Mouse (Mus musculus): ENCODE data around the gene Pbx1. TPM values are rescaled to one million over a fixed set of nuclear protein-coding genes. Genes with fewer than 3 reads are reported as not detected.

Gene Pbx1
- polyA plus RNA-seq, 1 experiment, result 11.0 TPM

DNA sequence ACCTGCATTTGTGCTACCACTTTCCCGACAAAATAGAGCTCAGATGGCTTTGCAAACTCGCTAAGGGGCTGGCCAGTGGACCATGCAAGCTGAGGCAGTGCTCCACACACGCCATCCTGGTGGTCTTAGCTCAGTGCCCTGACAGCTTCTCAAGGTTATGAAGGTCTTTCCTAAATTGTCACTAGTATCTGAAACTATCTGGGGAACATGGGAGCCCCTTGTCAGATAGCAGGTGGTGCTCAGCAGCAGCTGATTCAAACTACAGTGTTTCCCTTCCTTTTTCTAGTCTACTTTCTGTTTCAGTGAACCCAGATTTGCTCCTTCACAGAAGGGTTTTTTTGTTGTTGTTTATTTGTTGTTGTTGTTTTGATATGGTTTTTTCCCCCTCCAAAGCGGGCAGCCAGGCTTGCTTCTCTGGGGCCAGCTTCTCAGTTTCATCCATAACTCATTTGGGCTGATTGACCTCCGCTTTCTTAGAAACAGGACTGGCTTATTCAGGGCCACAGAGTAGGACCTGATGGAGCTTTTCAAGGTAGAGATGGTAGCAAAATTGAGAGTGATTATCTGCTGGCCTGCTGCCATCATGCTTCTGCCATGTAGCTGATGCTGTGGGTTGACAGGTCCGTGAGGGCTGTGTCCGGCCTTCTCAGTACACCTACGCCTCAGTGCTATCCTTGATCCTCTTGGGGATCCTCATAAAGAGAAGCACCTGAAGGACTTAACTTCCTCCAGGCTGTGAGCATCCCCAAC lies 141.7 kb downstream of the Pbx1 start:
- no peak overlapping the region for H3K4me3 ChIP-seq (ENCODE audit: low read depth, low read length)
- 90% methylated on average over 8 of the region's 8 CpGs for WGBS
- H3K36me3 ChIP-seq (ENCODE audit: control insufficient read depth, insufficient read depth, low read length), result no peaks in the 10 kb centered on the region
- H3K27me3 ChIP-seq (ENCODE audit: control insufficient read depth, insufficient read depth, low read length), result no peaks in the 10 kb centered on the region
- no peak overlapping the region for H3K27ac ChIP-seq (ENCODE audit: insufficient read depth, low read depth, low read length)
- peaks cover 28% of the 10 kb centered on the region for H3K4me1 ChIP-seq (ENCODE audit: control insufficient read depth, insufficient read depth, insufficient read length, low read length)
- TF ChIP-seq POLR2A (IDR thresholded peaks at IDR 0.05; ENCODE audit: low read depth, low read length), result no peak
- TF ChIP-seq CTCF (IDR thresholded peaks at IDR 0.05; ENCODE audit: extremely low read depth, insufficient read length, insufficient replicate concordance, low read depth, low read length), result no peak

DNA sequence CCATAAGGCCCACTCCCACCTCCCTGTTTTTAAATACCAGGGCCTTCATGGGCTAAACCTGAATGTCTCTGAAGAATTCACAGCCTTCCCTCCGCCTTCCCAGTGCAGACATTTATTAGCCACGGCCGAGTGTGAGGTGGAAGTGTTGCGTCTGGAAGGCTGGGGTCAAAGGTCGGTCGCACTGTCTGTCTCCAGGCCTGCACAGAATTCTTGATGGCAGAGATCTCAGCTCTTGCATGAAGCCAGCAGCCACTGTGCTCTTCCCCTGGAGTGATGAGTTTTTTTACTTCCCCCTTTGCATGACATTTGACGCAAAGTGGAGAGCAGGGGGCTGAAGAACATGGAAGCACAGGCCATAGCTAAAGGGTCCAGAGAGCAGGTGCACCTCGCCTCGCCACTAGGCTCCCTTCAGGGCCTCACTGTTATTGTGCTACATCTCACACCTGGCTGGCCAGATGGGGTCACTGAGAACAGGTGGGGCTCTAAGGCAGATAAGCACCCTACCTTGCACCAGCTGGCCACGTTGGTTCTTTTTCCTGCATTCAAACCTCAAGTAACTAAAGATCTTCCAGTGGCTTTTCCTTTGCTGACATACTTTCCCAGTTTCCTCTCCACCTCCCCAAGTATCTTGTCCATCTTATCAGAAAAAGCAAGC lies 143.1 kb downstream of the Pbx1 start:
- no peak for TF ChIP-seq CTCF (IDR thresholded peaks at IDR 0.05; ENCODE audit: extremely low read depth, insufficient read length, insufficient replicate concordance, low read depth, low read length)
- TF ChIP-seq POLR2A (IDR thresholded peaks at IDR 0.05; ENCODE audit: low read depth, low read length), result no peak
- no peak overlapping the region for H3K27ac ChIP-seq (ENCODE audit: insufficient read depth, low read depth, low read length)
- H3K4me1 ChIP-seq (ENCODE audit: control insufficient read depth, insufficient read depth, insufficient read length, low read length), result peaks cover 28% of the 10 kb centered on the region
- no peak overlapping the region for H3K4me3 ChIP-seq (ENCODE audit: low read depth, low read length)
- H3K27me3 ChIP-seq (ENCODE audit: control insufficient read depth, insufficient read depth, low read length), result no peaks in the 10 kb centered on the region
- WGBS, result 28% methylated on average over 10 of the region's 10 CpGs
- no peaks in the 10 kb centered on the region for H3K36me3 ChIP-seq (ENCODE audit: control insufficient read depth, insufficient read depth, low read length)

DNA sequence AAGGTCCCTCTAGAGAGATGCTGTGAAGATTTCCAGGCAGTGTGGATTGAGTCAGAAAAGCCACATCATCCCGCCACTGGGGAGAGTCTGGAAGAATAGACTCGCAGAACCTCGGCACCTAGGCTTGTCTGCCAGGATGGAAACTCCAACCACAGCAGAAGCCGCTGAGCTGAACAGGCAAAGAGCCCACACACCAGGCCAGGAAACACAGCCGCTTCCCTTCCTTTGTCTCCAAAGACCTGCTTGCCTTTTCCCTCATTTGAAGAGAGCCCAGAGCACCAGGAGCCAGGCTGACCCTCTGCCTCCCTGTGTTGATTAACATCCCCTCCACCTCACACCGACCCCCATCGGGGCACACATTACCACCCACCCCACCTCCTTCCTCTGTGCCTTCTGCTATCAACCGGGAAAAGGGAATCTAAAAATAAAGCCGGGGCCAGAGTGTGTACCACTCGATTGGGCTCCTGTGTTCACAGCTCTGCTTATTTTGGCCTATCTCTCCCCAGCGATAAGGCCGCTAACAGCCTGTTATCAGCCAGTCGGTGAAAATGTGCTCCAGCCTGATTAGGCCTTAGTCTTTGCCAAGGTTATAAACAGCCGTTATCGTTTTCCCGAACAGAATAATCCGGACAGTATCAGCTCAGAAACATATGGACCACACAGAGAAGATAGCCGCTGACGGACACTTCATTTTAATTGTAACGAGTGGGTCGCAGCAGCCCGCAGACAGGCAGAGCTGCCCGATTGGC lies 144.1 kb downstream of the Pbx1 start:
- H3K4me1 ChIP-seq (ENCODE audit: control insufficient read depth, insufficient read depth, insufficient read length, low read length), result peaks cover 28% of the 10 kb centered on the region

DNA sequence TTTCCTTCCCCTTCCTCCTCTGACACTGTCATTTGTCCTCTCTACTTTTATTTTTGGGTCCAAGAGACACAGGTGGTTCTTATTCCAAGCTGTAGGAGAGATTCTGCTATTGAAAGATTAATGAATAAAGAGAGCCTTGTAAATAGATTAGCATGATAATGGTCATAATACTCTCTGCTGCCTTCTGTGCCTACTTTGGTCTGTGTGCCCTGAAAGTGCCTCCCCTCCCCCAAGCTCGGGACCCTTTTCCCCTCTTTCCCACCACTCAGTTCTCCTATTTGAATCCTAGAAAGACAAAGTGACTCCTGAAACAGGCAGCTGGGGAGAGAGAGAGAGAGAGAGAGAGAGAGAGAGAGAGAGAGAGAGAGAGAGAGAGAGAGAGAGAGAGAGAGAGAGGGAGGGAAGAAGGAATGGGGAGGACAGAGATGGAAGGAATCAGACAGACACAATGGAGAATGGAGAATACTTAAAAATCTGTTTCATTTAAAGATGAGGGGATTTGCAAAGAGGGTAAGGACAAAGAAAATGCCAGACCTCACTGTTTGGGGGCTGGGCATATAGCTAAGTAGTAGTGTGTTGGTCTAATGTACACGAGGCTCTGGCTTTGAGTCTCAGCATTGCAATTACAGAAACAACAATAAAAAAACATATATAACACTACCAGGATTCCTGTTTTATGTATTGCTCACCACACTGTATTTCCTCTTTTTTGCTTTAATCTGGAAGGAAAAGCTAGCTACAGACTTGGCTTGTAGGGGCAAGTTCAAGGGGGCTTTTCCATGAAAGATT lies 145.0 kb downstream of the Pbx1 start:
- H3K4me1 ChIP-seq (ENCODE audit: control insufficient read depth, insufficient read depth, insufficient read length, low read length), result peaks cover 28% of the 10 kb centered on the region
- TF ChIP-seq CTCF (IDR thresholded peaks at IDR 0.05; ENCODE audit: extremely low read depth, insufficient read length, insufficient replicate concordance, low read depth, low read length) (no peak), POLR2A (IDR thresholded peaks at IDR 0.05; ENCODE audit: low read depth, low read length) (no peak)
- no peak overlapping the region for H3K27ac ChIP-seq (ENCODE audit: insufficient read depth, low read depth, low read length)
- H3K36me3 ChIP-seq (ENCODE audit: control insufficient read depth, insufficient read depth, low read length), result no peaks in the 10 kb centered on the region
- no peak overlapping the region for H3K4me3 ChIP-seq (ENCODE audit: low read depth, low read length)
- no peaks in the 10 kb centered on the region for H3K27me3 ChIP-seq (ENCODE audit: control insufficient read depth, insufficient read depth, low read length)
- 51% methylated on average over 2 of the region's 2 CpGs for WGBS

More for the DNA sequence above, 144.1 kb downstream of the Pbx1 start:
- Histone ChIP-seq H3K27me3 (ENCODE audit: control insufficient read depth, insufficient read depth, low read length) (no peaks in the 10 kb centered on the region), H3K36me3 (ENCODE audit: control insufficient read depth, insufficient read depth, low read length) (no peaks in the 10 kb centered on the region), H3K27ac (ENCODE audit: insufficient read depth, low read depth, low read length) (no peak overlapping the region), H3K4me3 (ENCODE audit: low read depth, low read length) (no peak overlapping the region)
- 21% methylated on average over 23 of the region's 23 CpGs for WGBS
- TF ChIP-seq CTCF (IDR thresholded peaks at IDR 0.05; ENCODE audit: extremely low read depth, insufficient read length, insufficient replicate concordance, low read depth, low read length), result no peak
- TF ChIP-seq POLR2A (IDR thresholded peaks at IDR 0.05; ENCODE audit: low read depth, low read length), result no peak

DNA sequence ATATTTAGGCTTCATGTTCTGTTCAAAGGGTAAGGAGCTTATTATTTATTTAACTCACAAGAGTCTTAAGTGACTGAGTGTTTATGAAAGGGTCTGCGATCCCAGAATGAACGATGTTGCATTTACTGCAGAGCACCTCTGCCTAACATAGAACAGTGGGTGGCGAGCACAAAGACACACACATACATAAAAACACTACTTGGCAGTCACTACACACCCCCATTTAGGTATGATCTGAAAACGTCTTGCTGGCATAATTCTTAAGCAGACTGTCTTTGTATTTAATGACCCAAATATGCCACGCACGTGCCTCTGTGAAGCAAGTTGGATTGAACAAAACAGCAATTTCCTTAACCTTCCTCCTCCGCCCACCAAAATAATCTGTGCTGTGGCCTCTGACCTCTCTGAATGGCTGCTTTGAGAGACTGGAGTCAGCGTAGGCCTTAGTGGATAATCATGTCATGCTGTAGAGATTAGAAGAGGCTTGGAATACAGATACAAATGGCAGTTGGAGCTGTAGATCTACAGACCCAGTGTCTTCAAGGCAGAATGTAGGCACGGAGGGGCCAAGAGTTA lies 147.4 kb downstream of the Pbx1 start:
- TF ChIP-seq POLR2A (IDR thresholded peaks at IDR 0.05; ENCODE audit: low read depth, low read length) (no peak), CTCF (IDR thresholded peaks at IDR 0.05; ENCODE audit: extremely low read depth, insufficient read length, insufficient replicate concordance, low read depth, low read length) (no peak)
- no peaks in the 10 kb centered on the region for H3K36me3 ChIP-seq (ENCODE audit: control insufficient read depth, insufficient read depth, low read length)
- WGBS, result 67% methylated on average over 9 of the region's 9 CpGs
- H3K27ac ChIP-seq (ENCODE audit: insufficient read depth, low read depth, low read length), result no peak overlapping the region
- H3K4me3 ChIP-seq (ENCODE audit: low read depth, low read length), result no peak overlapping the region
- H3K4me1 ChIP-seq (ENCODE audit: control insufficient read depth, insufficient read depth, insufficient read length, low read length), result peaks cover 13% of the 10 kb centered on the region
- no peaks in the 10 kb centered on the region for H3K27me3 ChIP-seq (ENCODE audit: control insufficient read depth, insufficient read depth, low read length)

DNA sequence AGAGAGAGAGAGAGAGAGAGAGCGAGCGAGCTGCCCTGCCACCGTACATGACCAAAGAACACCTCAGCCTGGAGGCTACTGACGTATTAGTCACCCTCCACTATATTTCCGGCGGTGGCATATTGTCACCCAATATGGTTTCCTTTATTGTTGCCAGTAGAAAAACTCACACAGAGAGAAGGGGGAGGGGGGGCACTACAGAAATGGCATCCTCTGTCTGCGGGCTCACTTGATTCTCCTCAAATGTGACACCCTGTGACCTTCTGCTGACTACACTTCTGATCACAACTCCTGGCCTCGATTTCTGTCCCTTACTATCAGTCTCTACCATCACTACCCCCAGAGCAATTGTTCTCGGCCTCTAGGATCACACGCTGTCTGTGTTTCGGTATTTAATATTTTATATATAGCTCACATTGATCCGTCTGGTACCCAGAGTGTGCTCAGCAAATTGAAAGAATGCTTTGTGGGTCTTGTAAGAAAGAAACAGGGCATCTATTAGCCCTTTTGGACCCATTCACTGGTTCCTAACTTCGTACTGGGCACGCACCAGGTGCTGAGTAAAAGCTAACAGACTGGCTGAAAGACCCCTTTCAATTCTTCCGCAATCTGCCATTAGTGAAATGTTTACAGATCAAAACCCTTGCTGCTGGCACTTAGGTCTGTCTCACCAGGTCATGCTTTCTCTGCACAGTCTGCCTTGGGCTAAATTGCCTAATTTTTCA lies 148.1 kb downstream of the Pbx1 start:
- no peaks in the 10 kb centered on the region for H3K27me3 ChIP-seq (ENCODE audit: control insufficient read depth, insufficient read depth, low read length)
- no peak overlapping the region for H3K4me3 ChIP-seq (ENCODE audit: low read depth, low read length)
- H3K4me1 ChIP-seq (ENCODE audit: control insufficient read depth, insufficient read depth, insufficient read length, low read length), result peaks cover 7% of the 10 kb centered on the region
- H3K36me3 ChIP-seq (ENCODE audit: control insufficient read depth, insufficient read depth, low read length), result no peaks in the 10 kb centered on the region
- 89% methylated on average over 15 of the region's 15 CpGs for WGBS
- TF ChIP-seq POLR2A (IDR thresholded peaks at IDR 0.05; ENCODE audit: low read depth, low read length) (no peak), CTCF (IDR thresholded peaks at IDR 0.05; ENCODE audit: extremely low read depth, insufficient read length, insufficient replicate concordance, low read depth, low read length) (no peak)
- no peak overlapping the region for H3K27ac ChIP-seq (ENCODE audit: insufficient read depth, low read depth, low read length)

Measured in small intestine, adult 2 months (tissue).